Mouse (Mus musculus): ENCODE data around the gene Pigf. TPM values are rescaled to one million over a fixed set of nuclear protein-coding genes. Genes with fewer than 3 reads are reported as not detected.

Gene Pigf
- polyA plus RNA-seq, 1 experiment from 2014 or later = 37.4 TPM

GRCm38 (mm10) chr17:87011301-87012019 is 13.7 kb downstream of the Pigf start:
- H3K4me2 ChIP-seq (ENCODE audit: low read depth, severe bottlenecking) = no peak overlapping the region
- H3K27me3 ChIP-seq (ENCODE audit: control insufficient read depth, insufficient read depth, low read length) = no peaks in the 10 kb centered on the region
- H3K4me1 ChIP-seq (ENCODE audit: control insufficient read depth, insufficient read depth, low read length) = no peaks in the 10 kb centered on the region
- DNase-seq (ENCODE audit: low spot score) (no peak), ATAC-seq (ENCODE audit: insufficient number of reproducible peaks, low FRiP score, low TSS enrichment, low read depth) (no peak)
- 95% methylated on average over 13 of the region's 13 CpGs for WGBS
- no peak overlapping the region for H3K4me3 ChIP-seq (ENCODE audit: low read depth, low read length)
- H3K27ac ChIP-seq (replicated peaks; ENCODE audit: low read depth, low read length) = no peak overlapping the region
- H3K9me3 ChIP-seq (ENCODE audit: control insufficient read depth, low read length) = no peaks in the 10 kb centered on the region
- H3K9ac ChIP-seq (ENCODE audit: low read length) = no peak overlapping the region
- no peaks in the 10 kb centered on the region; the same call in 1 of the 2 replicates for H3K36me3 ChIP-seq (ENCODE audit: control insufficient read depth, insufficient read depth, low read length)

GRCm38 (mm10) chr17:87008950-87009349 is 16.3 kb downstream of the Pigf start:
- 92% methylated on average over 3 of the region's 3 CpGs for WGBS
- peaks cover 3% of the 10 kb centered on the region; the same call in 1 of the 2 replicates for H3K36me3 ChIP-seq (ENCODE audit: control insufficient read depth, insufficient read depth, low read length)
- H3K4me3 ChIP-seq (ENCODE audit: low read depth, low read length) = no peak overlapping the region
- H3K4me2 ChIP-seq (ENCODE audit: low read depth, severe bottlenecking) = no peak overlapping the region
- ATAC-seq (ENCODE audit: insufficient number of reproducible peaks, low FRiP score, low TSS enrichment, low read depth) (no peak), DNase-seq (ENCODE audit: low spot score) (no peak)
- H3K27me3 ChIP-seq (ENCODE audit: control insufficient read depth, insufficient read depth, low read length) = no peaks in the 10 kb centered on the region
- no peaks in the 10 kb centered on the region for H3K4me1 ChIP-seq (ENCODE audit: control insufficient read depth, insufficient read depth, low read length)
- no peaks in the 10 kb centered on the region for H3K9me3 ChIP-seq (ENCODE audit: control insufficient read depth, low read length)
- no peak overlapping the region for H3K27ac ChIP-seq (replicated peaks; ENCODE audit: low read depth, low read length)
- no peak overlapping the region for H3K9ac ChIP-seq (ENCODE audit: low read length)

GRCm38 (mm10) chr17:86997323-86997722 is 27.9 kb downstream of the Pigf start:
- no peak for DNase-seq (ENCODE audit: low spot score)
- ATAC-seq (ENCODE audit: insufficient number of reproducible peaks, low FRiP score, low TSS enrichment, low read depth) = no peak
- peaks cover 3% of the 10 kb centered on the region; the same call in 1 of the 2 replicates for H3K36me3 ChIP-seq (ENCODE audit: control insufficient read depth, insufficient read depth, low read length)
- H3K4me2 ChIP-seq (ENCODE audit: low read depth, severe bottlenecking) = no peak overlapping the region
- no peaks in the 10 kb centered on the region for H3K27me3 ChIP-seq (ENCODE audit: control insufficient read depth, insufficient read depth, low read length)
- no peaks in the 10 kb centered on the region for H3K4me1 ChIP-seq (ENCODE audit: control insufficient read depth, insufficient read depth, low read length)
- no peaks in the 10 kb centered on the region for H3K9me3 ChIP-seq (ENCODE audit: control insufficient read depth, low read length)
- H3K4me3 ChIP-seq (ENCODE audit: low read depth, low read length) = no peak overlapping the region
- no peak overlapping the region for H3K9ac ChIP-seq (ENCODE audit: low read length)
- 93% methylated on average over 6 of the region's 6 CpGs for WGBS
- H3K27ac ChIP-seq (replicated peaks; ENCODE audit: low read depth, low read length) = no peak overlapping the region

- DNase-seq (ENCODE audit: low spot score) (no peak), ATAC-seq (ENCODE audit: insufficient number of reproducible peaks, low FRiP score, low TSS enrichment, low read depth) (no peak)
- Histone ChIP-seq H3K27me3 (ENCODE audit: control insufficient read depth, insufficient read depth, low read length) (no peaks in the 10 kb centered on the region), H3K4me2 (ENCODE audit: low read depth, severe bottlenecking) (no peak overlapping the region), H3K9ac (ENCODE audit: low read length) (no peak overlapping the region), H3K9me3 (ENCODE audit: control insufficient read depth, low read length) (no peaks in the 10 kb centered on the region), H3K36me3 (ENCODE audit: control insufficient read depth, insufficient read depth, low read length) (no peaks in the 10 kb centered on the region), H3K4me3 (ENCODE audit: low read depth, low read length) (no peak overlapping the region), H3K4me1 (ENCODE audit: control insufficient read depth, insufficient read depth, low read length) (no peaks in the 10 kb centered on the region), H3K27ac (replicated peaks; ENCODE audit: low read depth, low read length) (no peak overlapping the region)
- WGBS = 94% methylated on average over 8 of the region's 8 CpGs
Measured at GRCm38 (mm10) chr17:86991306-86991705, 33.9 kb downstream of the Pigf start.

GRCm38 (mm10) chr17:86988601-86989184 is 36.5 kb downstream of the Pigf start:
- H3K9me3 ChIP-seq (ENCODE audit: control insufficient read depth, low read length) = no peaks in the 10 kb centered on the region
- no peak overlapping the region for H3K27ac ChIP-seq (replicated peaks; ENCODE audit: low read depth, low read length)
- DNase-seq (ENCODE audit: low spot score) = no peak
- no peak overlapping the region for H3K4me3 ChIP-seq (ENCODE audit: low read depth, low read length)
- ATAC-seq (ENCODE audit: insufficient number of reproducible peaks, low FRiP score, low TSS enrichment, low read depth) = no peak
- WGBS = 78% methylated on average over 6 of the region's 6 CpGs
- no peaks in the 10 kb centered on the region for H3K4me1 ChIP-seq (ENCODE audit: control insufficient read depth, insufficient read depth, low read length)
- no peak overlapping the region for H3K9ac ChIP-seq (ENCODE audit: low read length)
- no peak overlapping the region for H3K4me2 ChIP-seq (ENCODE audit: low read depth, severe bottlenecking)
- no peaks in the 10 kb centered on the region; the same call in 1 of the 2 replicates for H3K36me3 ChIP-seq (ENCODE audit: control insufficient read depth, insufficient read depth, low read length)
- no peaks in the 10 kb centered on the region for H3K27me3 ChIP-seq (ENCODE audit: control insufficient read depth, insufficient read depth, low read length)

- Histone ChIP-seq H3K36me3 (ENCODE audit: control insufficient read depth, insufficient read depth, low read length) (no peaks in the 10 kb centered on the region; the same call in 1 of the 2 replicates), H3K27ac (replicated peaks; ENCODE audit: low read depth, low read length) (no peak overlapping the region), H3K9me3 (ENCODE audit: control insufficient read depth, low read length) (no peaks in the 10 kb centered on the region), H3K4me1 (ENCODE audit: control insufficient read depth, insufficient read depth, low read length) (no peaks in the 10 kb centered on the region), H3K27me3 (ENCODE audit: control insufficient read depth, insufficient read depth, low read length) (no peaks in the 10 kb centered on the region), H3K4me2 (ENCODE audit: low read depth, severe bottlenecking) (no peak overlapping the region), H3K4me3 (ENCODE audit: low read depth, low read length) (no peak overlapping the region), H3K9ac (ENCODE audit: low read length) (no peak overlapping the region)
- WGBS = 90% methylated on average over 5 of the region's 5 CpGs
- no peak for DNase-seq (ENCODE audit: low spot score)
- no peak for ATAC-seq (ENCODE audit: insufficient number of reproducible peaks, low FRiP score, low TSS enrichment, low read depth)
Measured at GRCm38 (mm10) chr17:86988161-86988560, 37.0 kb downstream of the Pigf start.

GRCm38 (mm10) chr17:86986449-86987138 is 38.6 kb downstream of the Pigf start:
- Histone ChIP-seq H3K9me3 (ENCODE audit: control insufficient read depth, low read length) (no peaks in the 10 kb centered on the region), H3K9ac (ENCODE audit: low read length) (no peak overlapping the region), H3K27ac (replicated peaks; ENCODE audit: low read depth, low read length) (no peak overlapping the region), H3K36me3 (ENCODE audit: control insufficient read depth, insufficient read depth, low read length) (no peaks in the 10 kb centered on the region; the same call in 1 of the 2 replicates), H3K4me3 (ENCODE audit: low read depth, low read length) (no peak overlapping the region), H3K27me3 (ENCODE audit: control insufficient read depth, insufficient read depth, low read length) (no peaks in the 10 kb centered on the region), H3K4me2 (ENCODE audit: low read depth, severe bottlenecking) (no peak overlapping the region), H3K4me1 (ENCODE audit: control insufficient read depth, insufficient read depth, low read length) (no peaks in the 10 kb centered on the region)
- DNase-seq (ENCODE audit: low spot score) = no peak
- WGBS = 65% methylated on average over 17 of the region's 17 CpGs
- no peak for ATAC-seq (ENCODE audit: insufficient number of reproducible peaks, low FRiP score, low TSS enrichment, low read depth)

GRCm38 (mm10) chr17:86982497-86982896 is 42.7 kb downstream of the Pigf start:
- no peaks in the 10 kb centered on the region for H3K27me3 ChIP-seq (ENCODE audit: control insufficient read depth, insufficient read depth, low read length)
- no peaks in the 10 kb centered on the region for H3K4me1 ChIP-seq (ENCODE audit: control insufficient read depth, insufficient read depth, low read length)
- no peaks in the 10 kb centered on the region for H3K9me3 ChIP-seq (ENCODE audit: control insufficient read depth, low read length)
- H3K36me3 ChIP-seq (ENCODE audit: control insufficient read depth, insufficient read depth, low read length) = no peaks in the 10 kb centered on the region; the same call in none of the 2 replicates
- H3K4me2 ChIP-seq (ENCODE audit: low read depth, severe bottlenecking) = no peak overlapping the region
- H3K4me3 ChIP-seq (ENCODE audit: low read depth, low read length) = no peak overlapping the region
- no peak overlapping the region for H3K9ac ChIP-seq (ENCODE audit: low read length)
- H3K27ac ChIP-seq (replicated peaks; ENCODE audit: low read depth, low read length) = no peak overlapping the region
- ATAC-seq (ENCODE audit: insufficient number of reproducible peaks, low FRiP score, low TSS enrichment, low read depth) (no peak), DNase-seq (ENCODE audit: low spot score) (no peak)
- 71% methylated on average over 9 of the region's 9 CpGs for WGBS
